Mouse (Mus musculus): ENCODE measurements at regions not wholly inside any gene's neighbourhood (a gene's known extent, or its start where the extent isn't known, plus 50 kb on each side); places are given as distances from the start of the nearest gene placed in this dataset.
A peak's percentile ranks its signal among the peaks of the same experiment; 100 is the strongest.

DNA sequence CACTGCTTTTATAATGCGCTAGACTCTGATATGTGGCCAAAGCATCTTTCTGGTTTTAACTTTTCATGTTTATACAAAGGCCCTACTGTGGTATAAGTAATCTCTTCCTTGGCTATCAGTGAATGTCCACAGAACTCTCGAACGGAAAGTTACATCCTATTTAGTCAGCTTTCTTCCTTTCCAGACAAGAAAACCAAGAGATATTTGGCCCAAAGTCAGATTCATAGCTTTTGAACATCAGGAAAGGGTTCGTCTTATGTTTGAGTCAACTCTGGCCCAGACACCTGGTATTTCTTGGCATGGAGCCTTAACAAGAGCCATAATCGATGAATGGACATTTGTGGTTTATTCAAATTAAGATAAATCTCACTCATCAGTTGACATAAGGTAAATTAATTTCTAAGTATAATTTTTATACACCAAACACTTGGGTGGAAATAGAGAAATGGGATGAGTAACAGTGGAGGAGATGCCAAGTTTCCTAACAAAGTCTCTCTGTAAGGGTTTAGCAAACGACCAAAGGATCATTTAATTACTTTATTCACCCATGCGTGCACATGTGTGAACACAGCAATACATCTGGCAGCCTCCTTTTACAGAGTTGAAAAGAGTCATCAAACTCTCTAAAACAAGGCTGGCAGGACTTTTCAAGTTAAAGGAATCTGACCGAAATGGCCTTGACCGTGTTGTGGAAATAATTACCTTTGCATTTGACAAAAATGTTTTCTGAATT is 287.2 kb upstream of the Rbms1 start:
- 66% methylated on average over 9 of the region's 9 CpGs for WGBS
- no peaks in the 10 kb centered on the region for H3K36me3 ChIP-seq (ENCODE audit: control insufficient read depth, insufficient read depth, low read length)

DNA sequence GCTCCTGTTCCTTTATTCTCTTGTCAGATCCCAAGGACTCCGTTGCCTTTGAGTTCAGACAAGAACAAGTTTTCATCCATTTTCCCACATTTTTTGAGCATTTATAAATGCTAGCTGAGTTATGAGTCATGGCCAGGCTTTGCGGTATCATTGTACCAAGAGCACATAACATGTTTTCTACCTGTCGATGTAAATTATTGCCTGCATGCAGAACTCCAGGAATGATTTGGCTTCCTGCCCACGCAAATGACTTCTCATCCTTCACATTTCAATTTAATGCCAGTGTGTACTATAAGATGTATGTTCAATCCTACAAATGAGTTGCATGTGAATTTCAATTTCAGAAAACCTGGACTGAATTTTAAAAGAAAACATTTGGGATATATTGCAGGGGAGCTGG is 285.0 kb upstream of the Rbms1 start:
- ATAC-seq (ENCODE audit: low read depth), result no peak
- Histone ChIP-seq H3K9me3 (ENCODE audit: control insufficient read depth, low read length) (no peaks in the 10 kb centered on the region), H3K27ac (replicated peaks; ENCODE audit: low read depth, low read length) (no peak overlapping the region), H3K4me2 (ENCODE audit: low read depth, low read length) (no peak overlapping the region), H3K4me1 (ENCODE audit: control insufficient read depth, insufficient read depth, low read length) (peaks cover 10% of the 10 kb centered on the region; the same call in 1 of the 2 replicates), H3K36me3 (ENCODE audit: control insufficient read depth, insufficient read depth, low read length) (no peaks in the 10 kb centered on the region), H3K4me3 (ENCODE audit: low read depth, low read length) (no peak overlapping the region), H3K9ac (ENCODE audit: low read depth, low read length) (no peak overlapping the region), H3K27me3 (replicated peaks; ENCODE audit: control insufficient read depth, insufficient read depth, low read length) (no peaks in the 10 kb centered on the region)
- 55% methylated on average over 4 of the region's 4 CpGs for WGBS
- peak; percentile 29 for DNase-seq (ENCODE audit: low spot score)

More for the DNA sequence above, 287.2 kb upstream of the Rbms1 start:
- no peaks in the 10 kb centered on the region for H3K9me3 ChIP-seq (ENCODE audit: control insufficient read depth, low read length)
- H3K4me2 ChIP-seq (ENCODE audit: low read depth, low read length), result no peak overlapping the region
- no peaks in the 10 kb centered on the region for H3K27me3 ChIP-seq (replicated peaks; ENCODE audit: control insufficient read depth, insufficient read depth, low read length)
- H3K4me3 ChIP-seq (ENCODE audit: low read depth, low read length), result no peak overlapping the region
- H3K4me1 ChIP-seq (ENCODE audit: control insufficient read depth, insufficient read depth, low read length), result peaks cover 10% of the 10 kb centered on the region; the same call in 1 of the 2 replicates
- DNase-seq (ENCODE audit: low spot score) (peak; percentile 37), ATAC-seq (ENCODE audit: low read depth) (no peak)
- H3K27ac ChIP-seq (replicated peaks; ENCODE audit: low read depth, low read length), result no peak overlapping the region
- H3K9ac ChIP-seq (ENCODE audit: low read depth, low read length), result no peak overlapping the region

DNA sequence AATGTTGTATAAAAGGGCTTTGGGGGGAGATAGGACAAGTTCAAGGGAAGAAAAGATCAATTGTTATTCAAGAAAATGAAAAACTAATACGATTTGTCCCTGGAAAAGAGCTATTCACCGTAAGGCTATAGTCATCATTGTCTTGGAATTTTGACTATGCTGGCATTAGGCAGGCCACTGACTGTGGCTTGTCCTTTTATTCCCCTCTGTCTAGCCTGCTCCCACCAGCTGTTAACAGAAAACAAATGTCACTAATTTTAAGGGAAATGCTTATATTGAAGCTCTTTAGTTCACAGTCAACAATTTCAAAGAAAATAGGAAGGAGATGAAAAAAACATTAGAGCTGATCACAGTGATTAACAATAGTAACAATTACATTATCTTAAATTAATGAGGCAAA is 284.3 kb upstream of the Rbms1 start:
- Histone ChIP-seq H3K36me3 (ENCODE audit: control insufficient read depth, insufficient read depth, low read length) (no peaks in the 10 kb centered on the region), H3K4me1 (ENCODE audit: control insufficient read depth, insufficient read depth, low read length) (peaks cover 10% of the 10 kb centered on the region; the same call in 1 of the 2 replicates), H3K9ac (ENCODE audit: low read depth, low read length) (no peak overlapping the region), H3K4me3 (ENCODE audit: low read depth, low read length) (no peak overlapping the region), H3K27ac (replicated peaks; ENCODE audit: low read depth, low read length) (no peak overlapping the region), H3K4me2 (ENCODE audit: low read depth, low read length) (no peak overlapping the region), H3K9me3 (ENCODE audit: control insufficient read depth, low read length) (no peaks in the 10 kb centered on the region), H3K27me3 (replicated peaks; ENCODE audit: control insufficient read depth, insufficient read depth, low read length) (no peaks in the 10 kb centered on the region)
- ATAC-seq (ENCODE audit: low read depth) (no peak), DNase-seq (ENCODE audit: low spot score) (peak; percentile 10)
- 46% methylated on average over 2 of the region's 2 CpGs for WGBS

DNA sequence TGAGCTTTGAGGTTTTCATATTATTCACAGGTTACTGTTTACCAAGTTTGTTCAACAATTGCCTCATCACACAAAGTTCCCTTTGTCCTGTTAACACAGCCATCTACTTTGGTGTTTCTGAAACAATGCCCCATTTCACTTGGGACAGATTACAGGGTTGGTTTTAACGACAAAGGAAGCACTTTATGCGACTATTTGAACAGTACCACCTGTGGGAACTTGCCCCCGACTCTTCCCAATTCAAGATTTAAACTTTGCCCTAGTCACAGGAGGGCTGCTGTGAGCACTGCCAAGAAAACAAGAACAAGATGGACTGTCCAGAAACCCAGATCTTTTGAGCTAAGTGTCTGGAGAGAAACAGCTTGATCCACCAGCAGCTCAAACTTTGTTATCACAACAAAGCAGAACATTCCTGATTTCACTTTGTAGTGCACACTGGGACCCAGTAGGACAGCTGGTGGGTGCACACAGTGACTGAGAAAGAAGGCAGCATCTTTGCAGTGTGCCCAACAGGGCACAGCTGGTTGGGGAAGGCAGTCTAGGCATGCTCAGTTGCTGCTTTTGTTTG is 283.8 kb upstream of the Rbms1 start:
- WGBS, result 5% methylated on average over 3 of the region's 3 CpGs
- Histone ChIP-seq H3K27ac (replicated peaks; ENCODE audit: low read depth, low read length) (no peak overlapping the region), H3K4me1 (ENCODE audit: control insufficient read depth, insufficient read depth, low read length) (peaks cover 10% of the 10 kb centered on the region; the same call in 1 of the 2 replicates), H3K9ac (ENCODE audit: low read depth, low read length) (no peak overlapping the region), H3K27me3 (replicated peaks; ENCODE audit: control insufficient read depth, insufficient read depth, low read length) (no peaks in the 10 kb centered on the region), H3K4me2 (ENCODE audit: low read depth, low read length) (no peak overlapping the region), H3K36me3 (ENCODE audit: control insufficient read depth, insufficient read depth, low read length) (no peaks in the 10 kb centered on the region), H3K9me3 (ENCODE audit: control insufficient read depth, low read length) (no peaks in the 10 kb centered on the region), H3K4me3 (ENCODE audit: low read depth, low read length) (no peak overlapping the region)
- ATAC-seq (ENCODE audit: low read depth) (peak; percentile 55; the same call in 1 of the 2 replicates), DNase-seq (ENCODE audit: low spot score) (peak; percentile 26)

DNA sequence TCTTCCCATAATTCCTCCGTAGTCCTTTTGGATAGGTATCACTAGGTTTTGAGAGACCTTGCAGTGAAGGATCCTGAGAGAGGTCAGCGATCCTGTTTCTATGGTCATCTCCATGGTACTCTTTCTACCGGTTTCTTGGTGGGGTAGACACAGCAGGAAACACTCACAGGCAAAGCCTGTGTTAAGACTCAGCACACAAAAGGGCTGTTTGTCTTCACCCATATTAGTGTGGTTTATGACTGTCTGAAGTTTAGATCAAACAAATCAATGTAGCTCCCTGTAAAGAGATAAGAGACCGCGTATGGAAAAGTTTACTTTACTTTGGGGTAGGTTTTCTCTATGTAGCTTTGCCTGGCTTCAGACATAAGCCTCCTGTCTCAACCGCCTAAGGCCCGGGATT is 282.5 kb upstream of the Rbms1 start:
- Histone ChIP-seq H3K27me3 (replicated peaks; ENCODE audit: control insufficient read depth, insufficient read depth, low read length) (no peaks in the 10 kb centered on the region), H3K4me2 (ENCODE audit: low read depth, low read length) (no peak overlapping the region), H3K4me1 (ENCODE audit: control insufficient read depth, insufficient read depth, low read length) (peaks cover 10% of the 10 kb centered on the region; the same call in 1 of the 2 replicates), H3K36me3 (ENCODE audit: control insufficient read depth, insufficient read depth, low read length) (no peaks in the 10 kb centered on the region), H3K9me3 (ENCODE audit: control insufficient read depth, low read length) (no peaks in the 10 kb centered on the region), H3K9ac (ENCODE audit: low read depth, low read length) (no peak overlapping the region), H3K4me3 (ENCODE audit: low read depth, low read length) (no peak overlapping the region), H3K27ac (replicated peaks; ENCODE audit: low read depth, low read length) (no peak overlapping the region)
- no peak for DNase-seq (ENCODE audit: low spot score)
- no peak for ATAC-seq (ENCODE audit: low read depth)
- 72% methylated on average over 7 of the region's 7 CpGs for WGBS

DNA sequence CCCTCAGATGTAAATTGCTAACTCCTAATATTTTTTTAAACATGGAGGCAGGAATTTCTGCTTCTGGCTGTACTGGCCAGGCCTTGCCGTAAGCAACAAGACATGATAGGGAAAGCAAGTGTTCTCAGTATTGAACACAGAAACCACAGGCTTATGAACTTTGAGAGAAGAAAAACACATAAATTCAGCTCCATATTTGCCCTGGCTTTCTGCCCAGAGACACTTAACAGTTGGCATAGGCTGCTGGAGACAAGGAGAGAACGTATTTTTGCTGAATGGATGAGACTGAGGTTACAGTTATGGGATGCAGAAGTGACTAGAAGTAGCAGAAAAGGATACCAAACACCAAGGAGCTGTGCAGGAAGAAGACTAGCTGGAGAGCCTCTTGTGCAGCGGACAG is 258.7 kb upstream of the Rbms1 start:
- H3K36me3 ChIP-seq (ENCODE audit: control insufficient read depth, insufficient read depth, low read length), result no peaks in the 10 kb centered on the region
- ATAC-seq (ENCODE audit: low read depth), result no peak
- no peaks in the 10 kb centered on the region for H3K9me3 ChIP-seq (ENCODE audit: control insufficient read depth, low read length)
- H3K9ac ChIP-seq (ENCODE audit: low read depth, low read length), result no peak overlapping the region
- H3K27me3 ChIP-seq (replicated peaks; ENCODE audit: control insufficient read depth, insufficient read depth, low read length), result no peaks in the 10 kb centered on the region
- H3K4me3 ChIP-seq (ENCODE audit: low read depth, low read length), result no peak overlapping the region
- WGBS, result 54% methylated on average over 3 of the region's 3 CpGs
- peak; percentile 76 for DNase-seq (ENCODE audit: low spot score)
- 0 out of 2 replicates have a peak overlapping the region, but pooled peaks have one; percentile 21 for H3K27ac ChIP-seq (replicated peaks; ENCODE audit: low read depth, low read length)
- no peaks in the 10 kb centered on the region for H3K4me1 ChIP-seq (ENCODE audit: control insufficient read depth, insufficient read depth, low read length)
- no peak overlapping the region for H3K4me2 ChIP-seq (ENCODE audit: low read depth, low read length)

DNA sequence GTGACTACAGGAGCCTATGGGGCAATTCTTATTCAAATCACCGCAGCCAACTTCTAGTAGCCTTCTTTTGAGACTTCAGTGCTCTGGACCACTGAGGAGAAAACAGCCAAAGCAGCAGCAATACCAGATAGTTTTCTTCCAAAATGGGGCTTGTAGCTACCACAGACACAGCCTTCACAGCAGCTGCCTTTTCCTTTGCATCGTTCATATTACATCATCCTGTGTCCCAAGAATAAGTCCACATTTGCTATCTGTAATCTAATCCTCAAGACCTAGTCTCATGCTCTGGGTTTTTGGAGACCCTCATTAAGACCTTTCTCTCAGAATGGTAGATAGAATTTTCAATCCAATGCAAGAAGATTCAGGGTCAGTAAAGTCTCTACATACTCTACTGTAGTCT is 258.2 kb upstream of the Rbms1 start:
- Histone ChIP-seq H3K9me3 (ENCODE audit: control insufficient read depth, low read length) (no peaks in the 10 kb centered on the region), H3K27ac (replicated peaks; ENCODE audit: low read depth, low read length) (no peak overlapping the region), H3K9ac (ENCODE audit: low read depth, low read length) (no peak overlapping the region), H3K36me3 (ENCODE audit: control insufficient read depth, insufficient read depth, low read length) (no peaks in the 10 kb centered on the region), H3K27me3 (replicated peaks; ENCODE audit: control insufficient read depth, insufficient read depth, low read length) (no peaks in the 10 kb centered on the region), H3K4me3 (ENCODE audit: low read depth, low read length) (no peak overlapping the region), H3K4me2 (ENCODE audit: low read depth, low read length) (no peak overlapping the region), H3K4me1 (ENCODE audit: control insufficient read depth, insufficient read depth, low read length) (no peaks in the 10 kb centered on the region)
- ATAC-seq (ENCODE audit: low read depth), result no peak
- WGBS, result 78% methylated on average over 2 of the region's 2 CpGs
- DNase-seq (ENCODE audit: low spot score), result peak; percentile 9

DNA sequence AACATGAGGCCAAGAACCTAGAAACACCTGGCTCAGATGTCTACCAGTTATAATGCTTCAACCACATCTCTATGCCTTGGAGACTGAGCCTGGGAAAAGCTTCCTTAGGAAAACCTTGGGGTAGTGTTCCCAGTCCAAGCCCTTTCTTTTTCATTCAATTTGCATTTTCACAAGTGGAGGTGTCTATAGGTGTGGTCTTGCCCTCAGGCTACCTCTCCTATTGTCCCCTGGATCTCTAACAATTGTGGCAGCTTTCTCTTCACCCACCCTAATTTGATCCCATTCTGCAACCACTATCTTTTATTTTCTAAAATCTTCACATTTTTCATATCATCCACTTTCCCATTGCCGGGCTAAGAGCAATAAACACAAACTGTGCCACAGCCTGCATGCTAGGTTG is 251.0 kb upstream of the Rbms1 start:
- no peak overlapping the region for H3K9ac ChIP-seq (ENCODE audit: low read depth, low read length)
- H3K4me2 ChIP-seq (ENCODE audit: low read depth, low read length), result no peak overlapping the region
- H3K9me3 ChIP-seq (ENCODE audit: control insufficient read depth, low read length), result no peaks in the 10 kb centered on the region
- DNase-seq (ENCODE audit: low spot score) (no peak), ATAC-seq (ENCODE audit: low read depth) (no peak)
- no peaks in the 10 kb centered on the region for H3K4me1 ChIP-seq (ENCODE audit: control insufficient read depth, insufficient read depth, low read length)
- no peak overlapping the region for H3K27ac ChIP-seq (replicated peaks; ENCODE audit: low read depth, low read length)
- H3K36me3 ChIP-seq (ENCODE audit: control insufficient read depth, insufficient read depth, low read length), result no peaks in the 10 kb centered on the region
- WGBS, result 73% methylated on average over 1 of the region's 1 CpGs
- H3K27me3 ChIP-seq (replicated peaks; ENCODE audit: control insufficient read depth, insufficient read depth, low read length), result no peaks in the 10 kb centered on the region
- H3K4me3 ChIP-seq (ENCODE audit: low read depth, low read length), result no peak overlapping the region

DNA sequence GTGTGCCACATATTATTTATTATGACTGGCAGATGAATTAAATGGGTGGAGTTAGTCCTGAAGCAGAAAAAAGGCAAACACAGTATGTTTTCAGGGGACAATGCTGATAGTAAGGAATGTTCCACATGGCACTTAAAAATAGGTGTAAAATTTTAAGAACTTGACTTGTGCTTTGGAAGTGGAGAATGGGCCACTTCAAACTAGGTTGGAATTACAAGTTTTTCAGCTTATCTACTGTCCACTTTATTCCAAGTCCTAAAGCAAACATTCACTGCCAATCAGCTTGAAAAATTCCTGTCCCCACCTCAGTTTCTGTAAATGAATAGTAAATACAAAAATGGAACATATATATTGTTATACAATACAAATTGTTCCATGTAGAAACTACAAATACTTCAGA is 238.4 kb upstream of the Rbms1 start:
- H3K27ac ChIP-seq (replicated peaks; ENCODE audit: low read depth, low read length), result no peak overlapping the region
- no peak for DNase-seq (ENCODE audit: low spot score)

More for the DNA sequence above, 238.4 kb upstream of the Rbms1 start:
- no peak overlapping the region for H3K4me2 ChIP-seq (ENCODE audit: low read depth, low read length)
- H3K27me3 ChIP-seq (replicated peaks; ENCODE audit: control insufficient read depth, insufficient read depth, low read length), result no peaks in the 10 kb centered on the region
- no peaks in the 10 kb centered on the region for H3K36me3 ChIP-seq (ENCODE audit: control insufficient read depth, insufficient read depth, low read length)
- no peak overlapping the region for H3K9ac ChIP-seq (ENCODE audit: low read depth, low read length)
- no peaks in the 10 kb centered on the region for H3K4me1 ChIP-seq (ENCODE audit: control insufficient read depth, insufficient read depth, low read length)
- H3K4me3 ChIP-seq (ENCODE audit: low read depth, low read length), result no peak overlapping the region
- no peak for ATAC-seq (ENCODE audit: low read depth)
- no peaks in the 10 kb centered on the region for H3K9me3 ChIP-seq (ENCODE audit: control insufficient read depth, low read length)

Data from embryonic facial prominence, embryonic 14.5 days (tissue).